Mouse (Mus musculus): ENCODE results near the gene Slc38a3. TPM values are rescaled to one million over a fixed set of nuclear protein-coding genes. Genes with fewer than 3 reads are reported as not detected.

Slc38a3 gene
- polyA plus RNA-seq, 1 experiment from 2014 or later = 3.9 TPM

DNA sequence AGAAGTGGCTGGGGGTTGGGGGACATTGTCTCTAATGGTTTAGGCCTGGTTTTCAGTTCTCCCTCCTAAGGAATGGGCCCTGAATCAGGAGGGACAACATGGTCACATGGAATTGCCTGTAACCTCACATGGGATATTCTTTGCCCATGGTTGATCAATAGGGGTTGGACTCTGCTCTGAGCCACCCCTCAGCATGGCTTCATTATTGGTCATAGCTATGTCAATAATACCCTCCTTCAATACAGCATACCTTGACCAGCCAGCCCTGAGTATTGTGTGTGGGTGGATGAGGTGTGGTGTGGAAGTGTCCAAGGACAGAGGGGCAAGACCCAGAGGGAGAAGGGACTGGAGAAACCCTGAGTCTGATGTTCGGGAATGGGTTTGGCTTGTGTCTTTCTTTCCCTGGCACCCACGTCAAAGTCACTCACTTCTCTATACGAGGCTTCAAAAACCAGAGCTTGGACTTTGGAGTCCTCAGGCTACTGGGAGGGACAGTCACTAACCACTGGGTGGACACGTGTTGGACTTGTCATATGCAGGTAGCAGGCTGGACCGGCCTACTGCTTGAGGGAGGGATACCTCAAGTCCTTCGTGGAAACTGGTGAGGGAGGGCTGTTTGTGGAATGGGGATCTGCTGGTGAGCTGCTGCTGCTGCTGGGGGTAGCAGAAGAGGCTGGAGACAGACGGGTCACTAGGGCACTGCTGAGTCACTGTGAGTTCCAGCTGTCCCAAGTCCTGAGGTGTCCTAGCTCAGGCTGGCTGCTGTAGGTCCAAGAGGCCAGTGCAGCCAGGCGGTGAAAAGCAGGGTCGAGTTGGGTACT, 5.5 kb upstream of the Slc38a3 start:
- no peak overlapping the region for H3K4me3 ChIP-seq (ENCODE audit: low read length)
- H3K4me1 ChIP-seq (ENCODE audit: control insufficient read depth, insufficient read depth, low read length) = peaks cover 6% of the 10 kb centered on the region; the same call in 1 of the 2 replicates
- no peak for ATAC-seq (replicated peaks; ENCODE audit: extremely low read depth, insufficient read depth, low FRiP score)
- H3K4me2 ChIP-seq (ENCODE audit: low read depth, low read length) = no peak overlapping the region
- 59% methylated on average over 9 of the region's 9 CpGs for WGBS
- peaks cover 35% of the 10 kb centered on the region for H3K27me3 ChIP-seq (ENCODE audit: control insufficient read depth, insufficient read depth, low read length)
- no peak overlapping the region for H3K27ac ChIP-seq (ENCODE audit: low read length)
- no peak overlapping the region for H3K9ac ChIP-seq (ENCODE audit: low read length)
- H3K36me3 ChIP-seq (ENCODE audit: control insufficient read depth, insufficient read depth) = no peaks in the 10 kb centered on the region
- H3K9me3 ChIP-seq (replicated peaks; ENCODE audit: control insufficient read depth, low read length) = no peaks in the 10 kb centered on the region

DNA sequence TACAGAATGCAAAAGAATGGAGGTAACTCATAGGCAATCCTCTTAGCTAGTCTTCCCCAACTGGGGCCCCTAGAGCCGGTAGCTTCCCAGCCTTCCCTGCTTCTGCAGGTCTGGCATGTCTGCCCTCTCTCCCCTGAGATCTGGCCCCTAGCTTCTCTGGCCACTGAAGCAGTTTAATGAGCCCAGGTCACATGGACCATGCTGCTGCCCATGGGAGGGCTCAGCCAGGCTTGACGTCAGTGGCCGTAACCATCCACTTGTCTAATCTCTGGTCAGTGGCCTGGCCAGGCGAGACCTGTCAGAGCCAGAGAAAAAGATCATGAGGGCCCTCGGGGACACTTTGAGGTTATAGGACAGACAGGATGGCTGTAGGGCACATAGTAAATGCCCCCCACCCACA, 929 bp upstream of the Slc38a3 start:
- Histone ChIP-seq H3K9ac (ENCODE audit: low read length) (0 out of 2 replicates have a peak overlapping the region, but pooled peaks have one; percentile 20), H3K36me3 (ENCODE audit: control insufficient read depth, insufficient read depth) (no peaks in the 10 kb centered on the region), H3K4me1 (ENCODE audit: control insufficient read depth, insufficient read depth, low read length) (peaks cover 22% of the 10 kb centered on the region), H3K27ac (ENCODE audit: low read length) (no peak overlapping the region), H3K9me3 (replicated peaks; ENCODE audit: control insufficient read depth, low read length) (no peaks in the 10 kb centered on the region), H3K4me3 (ENCODE audit: low read length) (no peak overlapping the region), H3K27me3 (ENCODE audit: control insufficient read depth, insufficient read depth, low read length) (peaks cover 20% of the 10 kb centered on the region), H3K4me2 (ENCODE audit: low read depth, low read length) (no peak overlapping the region)
- no peak for ATAC-seq (replicated peaks; ENCODE audit: extremely low read depth, insufficient read depth, low FRiP score)
- WGBS = 39% methylated on average over 5 of the region's 5 CpGs

DNA sequence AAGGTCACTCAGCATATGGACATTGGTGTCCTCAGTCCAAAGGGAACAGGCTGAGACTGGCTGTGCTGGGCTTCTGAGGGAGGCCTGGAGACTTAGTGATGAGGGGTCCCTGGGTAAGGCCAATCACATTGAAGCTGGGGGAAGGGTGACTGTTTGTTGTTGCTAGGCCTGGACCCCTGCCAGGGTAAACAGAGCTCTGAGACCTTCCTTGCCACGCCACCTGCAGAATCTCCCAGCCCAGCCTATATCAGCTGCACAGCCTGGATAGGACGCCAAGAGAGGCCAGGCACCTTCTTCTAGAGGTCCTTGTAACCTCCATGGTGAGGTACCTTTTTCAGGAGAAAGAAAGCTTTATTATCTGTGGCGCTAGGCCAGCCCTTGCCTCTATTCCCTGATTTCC, 414 bp downstream of the Slc38a3 start:
- Histone ChIP-seq H3K4me2 (ENCODE audit: low read depth, low read length) (no peak overlapping the region), H3K27me3 (ENCODE audit: control insufficient read depth, insufficient read depth, low read length) (peaks cover 16% of the 10 kb centered on the region), H3K27ac (ENCODE audit: low read length) (no peak overlapping the region), H3K4me1 (ENCODE audit: control insufficient read depth, insufficient read depth, low read length) (peaks cover 22% of the 10 kb centered on the region), H3K9me3 (replicated peaks; ENCODE audit: control insufficient read depth, low read length) (no peaks in the 10 kb centered on the region), H3K4me3 (ENCODE audit: low read length) (no peak overlapping the region), H3K9ac (ENCODE audit: low read length) (no peak overlapping the region), H3K36me3 (ENCODE audit: control insufficient read depth, insufficient read depth) (no peaks in the 10 kb centered on the region)
- ATAC-seq (replicated peaks; ENCODE audit: extremely low read depth, insufficient read depth, low FRiP score) = no peak
- 61% methylated on average over 3 of the region's 3 CpGs for WGBS

DNA sequence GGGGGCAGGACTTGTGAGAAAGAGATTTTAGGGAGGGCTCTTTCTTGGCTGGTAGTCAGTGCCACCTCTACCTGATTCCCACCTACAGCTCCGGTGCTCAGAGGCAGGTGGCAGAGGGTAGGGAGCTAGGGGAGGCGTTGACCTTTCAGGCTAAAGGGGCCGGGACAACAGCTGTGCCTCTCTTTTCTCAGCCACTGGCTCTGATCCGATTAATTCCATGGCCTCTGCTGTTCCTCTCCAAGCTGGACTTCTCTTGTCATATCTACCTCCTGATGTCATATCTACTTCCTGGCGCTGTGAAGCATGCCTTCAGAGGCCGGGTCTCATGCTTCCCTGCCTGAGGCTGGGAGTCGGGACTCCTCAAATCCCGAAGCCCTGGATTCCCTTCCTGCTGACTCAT, 1.3 kb downstream of the Slc38a3 start:
- 38% methylated on average over 8 of the region's 8 CpGs for WGBS
- no peak overlapping the region for H3K4me2 ChIP-seq (ENCODE audit: low read depth, low read length)
- H3K36me3 ChIP-seq (ENCODE audit: control insufficient read depth, insufficient read depth) = no peaks in the 10 kb centered on the region
- no peak overlapping the region for H3K27ac ChIP-seq (ENCODE audit: low read length)
- no peak for ATAC-seq (replicated peaks; ENCODE audit: extremely low read depth, insufficient read depth, low FRiP score)
- no peak overlapping the region for H3K4me3 ChIP-seq (ENCODE audit: low read length)
- H3K4me1 ChIP-seq (ENCODE audit: control insufficient read depth, insufficient read depth, low read length) = peaks cover 22% of the 10 kb centered on the region
- peaks cover 14% of the 10 kb centered on the region for H3K27me3 ChIP-seq (ENCODE audit: control insufficient read depth, insufficient read depth, low read length)
- no peaks in the 10 kb centered on the region for H3K9me3 ChIP-seq (replicated peaks; ENCODE audit: control insufficient read depth, low read length)
- no peak overlapping the region for H3K9ac ChIP-seq (ENCODE audit: low read length)

DNA sequence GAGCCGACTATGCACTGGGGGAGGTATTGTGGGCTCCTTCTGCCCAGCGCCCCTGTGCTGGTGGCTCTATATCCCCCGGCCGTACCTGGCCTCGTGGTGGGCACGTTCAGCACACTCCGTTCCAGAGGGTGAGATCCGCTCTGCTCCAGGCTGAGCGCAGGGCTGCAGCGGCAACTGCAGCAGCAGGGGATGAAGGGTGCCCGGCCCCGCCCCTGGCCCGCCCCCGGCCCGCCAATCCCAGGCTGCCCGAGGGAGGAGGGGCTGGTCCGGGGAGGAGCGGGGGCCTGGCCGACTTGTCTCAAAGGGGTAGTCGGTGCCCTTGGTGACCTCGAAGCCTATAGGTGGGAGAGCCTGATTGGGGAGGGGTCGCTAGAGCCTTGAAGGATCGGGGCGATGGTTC, 2.1 kb downstream of the Slc38a3 start:
- Histone ChIP-seq H3K4me2 (ENCODE audit: low read depth, low read length) (peak overlapping the region; percentile 85), H3K27ac (ENCODE audit: low read length) (no peak overlapping the region), H3K4me1 (ENCODE audit: control insufficient read depth, insufficient read depth, low read length) (peaks cover 22% of the 10 kb centered on the region), H3K9ac (ENCODE audit: low read length) (peak overlapping the region; percentile 65), H3K4me3 (ENCODE audit: low read length) (peak overlapping the region; percentile 52), H3K36me3 (ENCODE audit: control insufficient read depth, insufficient read depth) (no peaks in the 10 kb centered on the region), H3K27me3 (ENCODE audit: control insufficient read depth, insufficient read depth, low read length) (peaks cover 14% of the 10 kb centered on the region), H3K9me3 (replicated peaks; ENCODE audit: control insufficient read depth, low read length) (no peaks in the 10 kb centered on the region)
- ATAC-seq (replicated peaks; ENCODE audit: extremely low read depth, insufficient read depth, low FRiP score) = peak; percentile 89
- under 1% methylated on average over 24 of the region's 24 CpGs for WGBS

DNA sequence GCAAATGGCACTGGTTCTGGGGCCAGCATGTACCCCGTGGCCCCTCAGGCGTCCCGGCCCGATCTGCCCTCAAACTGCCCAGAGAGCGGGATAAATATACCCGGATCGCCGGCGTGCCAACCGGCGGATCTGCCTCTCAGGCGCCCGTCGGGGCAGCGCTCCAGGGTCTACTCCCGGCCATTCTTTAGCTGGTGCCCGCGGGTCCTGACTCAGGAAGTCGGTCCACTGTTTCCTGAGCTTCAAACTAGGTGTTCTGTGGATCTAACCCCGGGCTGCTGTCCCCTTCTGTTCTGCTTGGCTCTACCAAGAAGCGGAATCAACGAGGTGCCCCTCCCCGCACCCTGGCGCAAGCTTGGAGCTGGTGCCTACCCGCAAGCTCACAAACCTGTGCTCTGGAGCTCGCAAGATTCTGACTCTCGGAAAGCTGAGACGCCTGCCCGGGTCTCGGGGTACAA, 2.6 kb downstream of the Slc38a3 start:
- Histone ChIP-seq H3K27ac (ENCODE audit: low read length) (no peak overlapping the region), H3K36me3 (ENCODE audit: control insufficient read depth, insufficient read depth) (no peaks in the 10 kb centered on the region), H3K9ac (ENCODE audit: low read length) (peak overlapping the region; percentile 65), H3K9me3 (replicated peaks; ENCODE audit: control insufficient read depth, low read length) (no peaks in the 10 kb centered on the region), H3K4me3 (ENCODE audit: low read length) (peak overlapping the region; percentile 52), H3K4me2 (ENCODE audit: low read depth, low read length) (peak overlapping the region; percentile 85), H3K27me3 (ENCODE audit: control insufficient read depth, insufficient read depth, low read length) (peaks cover 14% of the 10 kb centered on the region), H3K4me1 (ENCODE audit: control insufficient read depth, insufficient read depth, low read length) (peaks cover 22% of the 10 kb centered on the region)
- WGBS = under 1% methylated on average over 30 of the region's 30 CpGs
- peak; percentile 19; the same call in 1 of the 2 replicates for ATAC-seq (replicated peaks; ENCODE audit: extremely low read depth, insufficient read depth, low FRiP score)

DNA sequence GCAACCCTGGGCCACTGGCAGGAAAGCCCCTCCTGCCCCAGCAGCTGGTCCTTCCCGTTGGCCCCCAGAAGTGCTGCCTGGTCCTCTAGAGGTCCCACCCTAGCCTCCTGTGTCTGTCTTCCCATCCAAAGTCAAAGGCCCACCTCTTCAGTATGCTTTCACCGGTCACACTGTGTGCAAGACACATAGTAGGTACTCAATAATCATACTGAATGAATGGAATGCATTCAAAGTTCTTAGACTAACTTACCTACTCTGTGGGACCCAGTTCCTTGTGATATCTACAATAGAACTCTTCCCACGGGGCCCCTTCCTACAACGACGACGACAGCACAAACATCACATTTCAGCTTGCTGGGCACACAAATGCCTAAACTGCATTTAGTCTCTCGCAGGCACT, 4.0 kb downstream of the Slc38a3 start:
- Histone ChIP-seq H3K27ac (ENCODE audit: low read length) (no peak overlapping the region), H3K4me3 (ENCODE audit: low read length) (no peak overlapping the region), H3K9ac (ENCODE audit: low read length) (no peak overlapping the region), H3K27me3 (ENCODE audit: control insufficient read depth, insufficient read depth, low read length) (peaks cover 14% of the 10 kb centered on the region), H3K36me3 (ENCODE audit: control insufficient read depth, insufficient read depth) (no peaks in the 10 kb centered on the region), H3K9me3 (replicated peaks; ENCODE audit: control insufficient read depth, low read length) (no peaks in the 10 kb centered on the region), H3K4me2 (ENCODE audit: low read depth, low read length) (no peak overlapping the region), H3K4me1 (ENCODE audit: control insufficient read depth, insufficient read depth, low read length) (peaks cover 22% of the 10 kb centered on the region)
- no peak for ATAC-seq (replicated peaks; ENCODE audit: extremely low read depth, insufficient read depth, low FRiP score)
- WGBS = 86% methylated on average over 7 of the region's 7 CpGs

DNA sequence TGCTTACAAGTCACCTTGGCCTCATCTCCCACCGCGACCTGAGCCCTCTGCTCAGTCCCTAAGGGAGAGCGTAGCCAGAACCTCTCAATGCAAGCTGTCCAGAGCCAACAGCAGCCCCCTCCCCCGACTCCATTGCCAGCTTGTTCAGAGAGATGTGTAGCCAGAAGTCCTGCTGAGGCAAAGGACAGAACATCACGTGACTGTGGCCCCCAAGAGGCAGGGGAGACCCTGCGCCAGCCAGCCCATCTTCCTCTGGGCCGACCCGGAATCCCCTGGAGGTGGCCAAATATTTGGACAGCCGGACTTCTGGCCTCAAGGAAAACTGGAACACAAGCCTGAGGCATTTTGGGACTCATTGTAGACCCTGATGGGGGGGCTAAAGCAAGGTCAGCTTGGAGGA, 5.8 kb downstream of the Slc38a3 start:
- no peak overlapping the region for H3K9ac ChIP-seq (ENCODE audit: low read length)
- peaks cover 14% of the 10 kb centered on the region for H3K27me3 ChIP-seq (ENCODE audit: control insufficient read depth, insufficient read depth, low read length)
- ATAC-seq (replicated peaks; ENCODE audit: extremely low read depth, insufficient read depth, low FRiP score) = no peak
- H3K36me3 ChIP-seq (ENCODE audit: control insufficient read depth, insufficient read depth) = no peaks in the 10 kb centered on the region
- WGBS = 74% methylated on average over 9 of the region's 9 CpGs
- no peak overlapping the region for H3K4me2 ChIP-seq (ENCODE audit: low read depth, low read length)
- H3K4me1 ChIP-seq (ENCODE audit: control insufficient read depth, insufficient read depth, low read length) = peaks cover 20% of the 10 kb centered on the region
- H3K4me3 ChIP-seq (ENCODE audit: low read length) = no peak overlapping the region
- no peak overlapping the region for H3K27ac ChIP-seq (ENCODE audit: low read length)
- H3K9me3 ChIP-seq (replicated peaks; ENCODE audit: control insufficient read depth, low read length) = no peaks in the 10 kb centered on the region

DNA sequence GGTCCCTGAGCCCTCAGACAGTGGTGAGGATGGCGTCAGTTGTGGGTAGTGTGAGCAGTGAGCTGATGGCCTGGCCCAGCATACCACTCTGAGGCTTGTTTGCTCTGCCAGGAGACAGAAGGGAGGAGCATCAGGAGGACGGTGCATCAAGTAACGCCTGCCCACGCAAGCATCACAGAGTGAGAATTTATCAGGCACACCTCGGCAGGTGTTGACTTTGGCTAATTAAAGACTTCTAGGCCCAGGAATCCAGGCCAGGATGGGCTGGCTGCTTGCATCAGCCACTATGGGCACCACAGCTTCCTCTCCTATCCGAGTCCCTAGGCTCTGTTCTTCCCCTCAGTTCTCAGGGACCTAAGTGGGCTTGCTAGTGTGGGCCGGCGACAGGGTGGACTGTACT, 7.0 kb downstream of the Slc38a3 start:
- Histone ChIP-seq H3K4me1 (ENCODE audit: control insufficient read depth, insufficient read depth, low read length) (peaks cover 8% of the 10 kb centered on the region), H3K36me3 (ENCODE audit: control insufficient read depth, insufficient read depth) (no peaks in the 10 kb centered on the region), H3K9ac (ENCODE audit: low read length) (no peak overlapping the region), H3K9me3 (replicated peaks; ENCODE audit: control insufficient read depth, low read length) (no peaks in the 10 kb centered on the region), H3K27me3 (ENCODE audit: control insufficient read depth, insufficient read depth, low read length) (peaks cover 14% of the 10 kb centered on the region), H3K4me3 (ENCODE audit: low read length) (no peak overlapping the region), H3K27ac (ENCODE audit: low read length) (no peak overlapping the region), H3K4me2 (ENCODE audit: low read depth, low read length) (no peak overlapping the region)
- WGBS = 71% methylated on average over 8 of the region's 8 CpGs
- ATAC-seq (replicated peaks; ENCODE audit: extremely low read depth, insufficient read depth, low FRiP score) = no peak

All from heart, embryonic 16.5 days (tissue).